Mouse (Mus musculus) right cerebral cortex, postnatal 36 days (tissue): Measurements from ENCODE around the gene Scgb1b11.
"Not testable (repeated sequence)": the region's sequence is repeated elsewhere in the genome, so short reads cannot be mapped to it uniquely, and the experiment has no call there.

Experiments
- DNase-seq, 2 experiments: peaks; one replicate each; pipeline ENCODE4 v3.0.0; 2022; ENCODE audit warnings: low spot score in 2 of 2, mixed read lengths in 1 of 2

Gene Scgb1b11

GRCm38 (mm10) chr7:32222540-32222939 is at the start of gene Scgb1b11:
Gene Scgb1b11, plus strand, starts transcription at chr7:32222840.
- DNase-seq, result not testable (repeated sequence)

DNA sequence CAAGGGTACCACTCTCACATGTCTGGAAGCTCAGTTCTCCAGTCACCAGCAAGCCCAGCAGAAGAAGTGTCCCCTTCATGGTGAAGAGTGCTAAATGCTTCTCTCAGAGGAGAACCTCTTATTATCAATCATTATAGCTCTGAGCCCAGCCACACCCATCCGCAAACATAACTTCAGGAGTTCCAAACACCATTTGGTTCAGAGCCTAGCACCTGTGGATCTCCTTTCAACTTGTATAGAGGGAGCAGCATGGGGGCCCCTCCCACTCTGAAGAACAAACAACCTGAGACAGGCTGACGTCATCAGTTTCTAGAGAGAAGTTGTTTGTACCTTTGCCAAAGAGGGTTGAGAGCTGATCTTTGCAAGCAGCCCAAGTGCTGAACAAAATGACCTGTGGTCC is 11.6 kb upstream of the Scgb1b11 start, which contains the start of gene Scgb2b11:
Scgb2b11 (minus strand) TSS at position 101 of the 400 bp plus-strand sequence.
- not testable (repeated sequence) for DNase-seq
